Mouse (Mus musculus): ENCODE measurements at regions not wholly inside any gene's neighbourhood (a gene's known extent, or its start where the extent isn't known, plus 50 kb on each side); places are given as distances from the start of the nearest gene placed in this dataset.

- 61% methylated on average over 16 of the region's 16 CpGs for WGBS
- no peaks in the 10 kb centered on the region for H3K4me1 ChIP-seq (replicated peaks; ENCODE audit: insufficient read depth, low read length)
- H3K27me3 ChIP-seq (ENCODE audit: insufficient read depth, low read length): no peaks in the 10 kb centered on the region
- H3K4me2 ChIP-seq (ENCODE audit: low read length): no peak overlapping the region
- no peaks in the 10 kb centered on the region for H3K36me3 ChIP-seq (ENCODE audit: insufficient read depth, low read length)
- no peaks in the 10 kb centered on the region for H3K9me3 ChIP-seq (replicated peaks; ENCODE audit: low read length)
- no peak for ATAC-seq (replicated peaks; ENCODE audit: low FRiP score, low read depth)
- no peak overlapping the region for H3K9ac ChIP-seq (ENCODE audit: low read depth, low read length)
- no peak overlapping the region for H3K27ac ChIP-seq
- DNase-seq (ENCODE audit: low spot score): no peak
- H3K4me3 ChIP-seq (replicated peaks; ENCODE audit: low read depth, low read length): no peak overlapping the region
- TF ChIP-seq CTCF (IDR thresholded peaks at IDR 0.05; ENCODE audit: low read depth): no peak
Observed at GRCm38 (mm10) chr3:147063578-147064442, 211.6 kb downstream of the Ttll7 start.

DNA sequence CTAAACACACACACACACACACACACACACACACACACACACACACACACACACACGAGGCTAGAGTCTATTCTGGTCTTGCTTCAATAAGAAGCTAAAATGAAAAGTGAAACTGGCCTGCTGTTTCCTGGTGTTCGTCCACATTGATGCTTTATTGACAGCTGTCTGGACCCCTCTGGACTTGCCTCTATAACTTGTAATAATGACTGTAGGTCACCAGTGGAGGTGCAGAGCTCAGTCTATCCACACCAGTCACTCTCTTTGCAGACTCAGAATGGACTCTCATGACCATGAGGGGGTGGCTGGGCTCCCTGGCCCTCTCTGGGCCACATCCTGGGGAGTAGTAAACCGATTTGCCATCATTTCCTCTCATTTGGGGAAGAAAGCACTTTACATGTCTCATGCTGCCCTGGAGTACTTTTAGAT is 212.3 kb downstream of the Ttll7 start:
- no peak overlapping the region for H3K9ac ChIP-seq (ENCODE audit: low read depth, low read length)
- no peaks in the 10 kb centered on the region for H3K27me3 ChIP-seq (ENCODE audit: insufficient read depth, low read length)
- 62% methylated on average over 3 of the region's 3 CpGs for WGBS
- H3K27ac ChIP-seq: no peak overlapping the region
- DNase-seq (ENCODE audit: low spot score): no peak
- no peak for TF ChIP-seq CTCF (IDR thresholded peaks at IDR 0.05; ENCODE audit: low read depth)
- no peak for ATAC-seq (replicated peaks; ENCODE audit: low FRiP score, low read depth)
- no peaks in the 10 kb centered on the region for H3K36me3 ChIP-seq (ENCODE audit: insufficient read depth, low read length)
- no peaks in the 10 kb centered on the region for H3K4me1 ChIP-seq (replicated peaks; ENCODE audit: insufficient read depth, low read length)
- H3K4me3 ChIP-seq (replicated peaks; ENCODE audit: low read depth, low read length): no peak overlapping the region
- no peak overlapping the region for H3K4me2 ChIP-seq (ENCODE audit: low read length)
- no peaks in the 10 kb centered on the region for H3K9me3 ChIP-seq (replicated peaks; ENCODE audit: low read length)

DNA sequence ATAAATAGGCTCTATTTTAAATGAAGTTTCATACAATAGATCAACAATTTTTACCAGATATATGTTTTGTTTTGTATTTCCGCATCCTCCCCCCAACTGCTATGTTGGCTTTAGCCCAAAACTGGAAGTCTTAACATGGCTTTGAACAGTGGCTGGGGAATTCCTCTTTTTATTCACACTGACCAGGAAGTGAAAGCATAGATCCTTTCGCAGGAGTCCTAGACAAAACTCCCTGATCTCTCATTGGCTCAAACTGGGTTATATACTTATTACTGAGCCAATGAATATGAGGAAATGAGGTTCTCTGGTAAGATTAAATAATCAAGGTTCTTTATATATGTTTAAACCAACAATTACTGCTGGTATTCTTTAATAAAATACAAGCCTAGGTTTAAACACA is 218.8 kb downstream of the Ttll7 start:
- DNase-seq (ENCODE audit: low spot score) (no peak), ATAC-seq (replicated peaks; ENCODE audit: low FRiP score, low read depth) (no peak)
- TF ChIP-seq CTCF (IDR thresholded peaks at IDR 0.05; ENCODE audit: low read depth): no peak
- Histone ChIP-seq H3K9me3 (replicated peaks; ENCODE audit: low read length) (no peaks in the 10 kb centered on the region), H3K4me3 (replicated peaks; ENCODE audit: low read depth, low read length) (no peak overlapping the region), H3K27me3 (ENCODE audit: insufficient read depth, low read length) (no peaks in the 10 kb centered on the region), H3K27ac (no peak overlapping the region), H3K9ac (ENCODE audit: low read depth, low read length) (no peak overlapping the region), H3K36me3 (ENCODE audit: insufficient read depth, low read length) (no peaks in the 10 kb centered on the region), H3K4me1 (replicated peaks; ENCODE audit: insufficient read depth, low read length) (no peaks in the 10 kb centered on the region), H3K4me2 (ENCODE audit: low read length) (no peak overlapping the region)
- WGBS: 76% methylated on average over 2 of the region's 2 CpGs

DNA sequence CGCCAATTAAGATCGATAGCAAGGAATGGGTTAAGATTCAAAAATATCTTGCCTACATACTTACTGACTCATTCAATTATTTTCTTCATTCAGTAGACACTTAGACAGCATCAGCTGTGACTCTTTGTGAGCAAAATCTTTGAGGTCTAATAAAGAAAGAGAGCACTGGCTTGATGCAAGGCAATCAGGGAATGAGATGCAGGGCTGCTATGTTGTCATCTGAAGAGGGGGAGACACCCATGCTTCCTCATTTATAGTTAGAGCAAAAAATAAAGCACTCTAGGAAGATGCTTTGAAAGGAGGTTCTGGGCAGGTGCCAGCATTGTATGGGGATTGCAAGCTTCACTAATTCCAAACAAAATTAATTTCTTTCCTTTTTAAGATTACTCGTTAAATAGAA is 228.0 kb downstream of the Ttll7 start:
- no peak overlapping the region for H3K9ac ChIP-seq (ENCODE audit: low read depth, low read length)
- no peaks in the 10 kb centered on the region for H3K9me3 ChIP-seq (replicated peaks; ENCODE audit: low read length)
- H3K27me3 ChIP-seq (ENCODE audit: insufficient read depth, low read length): no peaks in the 10 kb centered on the region
- DNase-seq (ENCODE audit: low spot score) (no peak), ATAC-seq (replicated peaks; ENCODE audit: low FRiP score, low read depth) (no peak)
- H3K27ac ChIP-seq: no peak overlapping the region
- no peak for TF ChIP-seq CTCF (IDR thresholded peaks at IDR 0.05; ENCODE audit: low read depth)
- WGBS: 77% methylated on average over 3 of the region's 3 CpGs
- no peak overlapping the region for H3K4me2 ChIP-seq (ENCODE audit: low read length)
- H3K36me3 ChIP-seq (ENCODE audit: insufficient read depth, low read length): no peaks in the 10 kb centered on the region
- H3K4me3 ChIP-seq (replicated peaks; ENCODE audit: low read depth, low read length): no peak overlapping the region
- H3K4me1 ChIP-seq (replicated peaks; ENCODE audit: insufficient read depth, low read length): no peaks in the 10 kb centered on the region

DNA sequence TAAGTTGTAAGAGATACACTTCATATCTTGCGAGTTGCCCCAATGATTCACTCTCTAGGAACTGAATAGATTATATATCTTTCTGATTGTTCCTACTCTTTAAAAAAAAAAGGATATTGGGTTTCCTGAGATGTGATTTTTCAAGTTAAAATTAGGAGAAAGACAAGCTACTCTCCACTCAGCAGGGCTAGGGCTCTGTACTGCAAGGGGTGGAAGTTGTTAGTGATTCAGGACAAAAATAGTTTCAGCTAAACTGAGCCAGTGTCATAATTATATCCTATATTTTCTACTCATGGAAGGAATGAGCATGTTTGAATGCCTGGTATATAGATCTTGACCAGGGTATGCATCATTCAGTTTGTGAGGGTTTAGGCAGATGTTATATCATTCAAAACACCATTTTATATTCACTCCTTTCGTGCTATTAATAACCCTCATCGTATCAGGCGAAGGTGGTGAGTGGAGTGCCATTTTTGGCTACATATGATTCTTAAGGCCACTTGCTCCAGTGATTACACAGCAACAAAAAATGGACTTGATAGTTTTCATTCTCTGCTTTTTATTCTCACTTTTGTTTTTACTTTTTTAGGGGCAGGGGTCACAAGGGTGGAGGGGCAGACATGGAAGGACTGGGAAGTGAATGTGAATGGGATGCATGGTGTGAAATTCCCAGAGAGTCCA is 228.7 kb downstream of the Ttll7 start:
- no peaks in the 10 kb centered on the region for H3K4me1 ChIP-seq (replicated peaks; ENCODE audit: insufficient read depth, low read length)
- H3K4me3 ChIP-seq (replicated peaks; ENCODE audit: low read depth, low read length): no peak overlapping the region
- 71% methylated on average over 4 of the region's 4 CpGs for WGBS
- H3K9ac ChIP-seq (ENCODE audit: low read depth, low read length): no peak overlapping the region
- H3K36me3 ChIP-seq (ENCODE audit: insufficient read depth, low read length): no peaks in the 10 kb centered on the region
- no peaks in the 10 kb centered on the region for H3K27me3 ChIP-seq (ENCODE audit: insufficient read depth, low read length)
- no peak for TF ChIP-seq CTCF (IDR thresholded peaks at IDR 0.05; ENCODE audit: low read depth)
- no peak overlapping the region for H3K4me2 ChIP-seq (ENCODE audit: low read length)
- H3K9me3 ChIP-seq (replicated peaks; ENCODE audit: low read length): no peaks in the 10 kb centered on the region
- no peak for ATAC-seq (replicated peaks; ENCODE audit: low FRiP score, low read depth)
- DNase-seq (ENCODE audit: low spot score): no peak
- H3K27ac ChIP-seq: no peak overlapping the region

- Histone ChIP-seq H3K4me2 (ENCODE audit: low read length) (no peak overlapping the region), H3K36me3 (ENCODE audit: insufficient read depth, low read length) (no peaks in the 10 kb centered on the region), H3K4me1 (replicated peaks; ENCODE audit: insufficient read depth, low read length) (no peaks in the 10 kb centered on the region), H3K4me3 (replicated peaks; ENCODE audit: low read depth, low read length) (no peak overlapping the region), H3K9ac (ENCODE audit: low read depth, low read length) (no peak overlapping the region), H3K27ac (no peak overlapping the region), H3K9me3 (replicated peaks; ENCODE audit: low read length) (no peaks in the 10 kb centered on the region), H3K27me3 (ENCODE audit: insufficient read depth, low read length) (no peaks in the 10 kb centered on the region)
- no peak for ATAC-seq (replicated peaks; ENCODE audit: low FRiP score, low read depth)
- no peak for DNase-seq (ENCODE audit: low spot score)
- TF ChIP-seq CTCF (IDR thresholded peaks at IDR 0.05; ENCODE audit: low read depth): no peak
- 95% methylated on average over 9 of the region's 9 CpGs for WGBS
Observed at GRCm38 (mm10) chr3:147081763-147082162, 229.6 kb downstream of the Ttll7 start.
